Mouse (Mus musculus) yolk sac, embryonic 10.5 days (tissue): ENCODE results near the gene Olfr868.
A peak's percentile ranks its signal among the peaks of the same experiment; 100 is the strongest.

ENCODE experiments used
- DNase-seq: peaks from one replicate; pipeline ENCODE4 v3.0.0-alpha.2; 2017; ENCODE audit warnings: low spot score

Olfr868 gene

DNA sequence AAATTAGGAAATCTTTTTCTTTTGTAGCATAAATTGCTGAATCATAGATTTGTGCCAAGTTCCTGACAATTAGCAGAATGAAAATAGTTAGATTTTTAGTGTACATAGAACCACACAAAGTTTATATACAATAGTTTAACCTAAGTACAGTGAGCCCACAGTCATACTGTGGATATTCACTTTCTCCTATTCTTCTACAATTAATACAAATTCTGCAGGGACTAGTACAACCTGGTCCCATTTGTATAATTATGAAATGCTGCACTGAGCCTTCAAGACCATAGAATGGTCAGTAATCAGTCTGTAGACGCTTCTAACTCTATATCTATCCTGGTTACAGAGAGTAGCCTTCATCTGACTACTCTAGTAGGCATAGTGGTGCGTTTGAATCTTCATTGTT is at the start of gene Olfr868:
Gene Olfr868, plus strand, starts transcription at position 301 of the 400 bp plus-strand sequence.
- DNase-seq, result no peak

DNA sequence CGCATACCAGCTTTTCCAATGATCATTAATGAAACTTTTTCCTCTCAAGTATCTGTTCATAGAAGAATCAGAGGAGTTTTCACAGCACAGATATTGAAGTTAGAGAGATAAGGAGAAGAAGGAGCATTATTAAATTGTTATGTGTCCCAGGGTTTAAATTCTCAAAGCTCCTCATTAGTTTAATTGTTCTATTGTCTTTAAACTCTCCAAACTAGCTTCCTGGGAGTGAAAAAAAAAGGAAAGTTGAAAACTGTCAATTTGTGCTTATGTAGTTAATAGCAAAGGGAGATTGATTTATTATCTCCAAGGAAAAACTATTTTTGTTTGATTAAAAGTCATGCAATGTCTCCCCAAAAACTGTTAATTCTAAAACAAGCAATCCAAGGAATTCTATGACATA is 41.0 kb upstream of the Olfr868 start, which contains the start of gene Olfr867:
Gene Olfr867, minus strand, starts transcription at position 101 of the 400 bp plus-strand sequence.
- DNase-seq, result no peak

DNA sequence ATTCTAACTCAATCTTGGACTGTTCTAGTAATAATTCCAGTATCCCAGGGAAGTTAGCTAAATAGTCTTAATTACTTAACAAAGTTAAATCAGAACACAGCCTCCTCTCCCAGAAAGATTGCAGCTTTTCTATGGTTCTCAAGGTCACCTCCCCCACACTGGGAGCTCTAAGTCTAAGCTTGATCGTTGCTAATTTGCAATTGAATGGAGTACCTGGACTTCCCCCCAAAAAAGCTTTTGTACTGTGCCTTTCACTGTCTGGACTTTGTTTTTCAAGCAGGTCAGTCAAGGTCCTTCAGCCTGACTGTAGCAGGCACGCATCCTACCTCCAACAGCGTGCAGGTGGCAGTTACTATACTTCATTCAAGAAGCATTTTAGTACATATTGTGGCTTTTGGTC is 28.2 kb upstream of the Olfr868 start:
- no peak for DNase-seq

DNA sequence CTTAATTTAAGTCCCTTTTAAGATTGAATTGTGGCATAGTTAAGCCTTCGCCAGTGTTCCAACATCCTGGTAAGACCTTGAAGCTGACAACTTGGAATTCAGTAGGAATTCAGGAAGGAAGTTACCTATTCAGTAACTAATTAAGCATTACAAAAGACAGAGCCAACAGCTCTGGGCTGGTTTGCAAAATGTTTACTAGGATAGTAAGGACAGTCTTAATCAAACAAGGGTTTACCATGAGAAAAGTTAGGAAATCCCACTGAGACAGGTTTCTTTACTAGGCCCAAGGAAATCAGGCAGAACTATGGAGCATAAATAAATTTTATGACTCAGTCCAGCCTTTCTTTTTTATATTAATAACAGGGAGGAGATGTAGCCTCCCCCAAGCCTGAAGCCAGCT is 27.1 kb upstream of the Olfr868 start:
- DNase-seq, result no peak

DNA sequence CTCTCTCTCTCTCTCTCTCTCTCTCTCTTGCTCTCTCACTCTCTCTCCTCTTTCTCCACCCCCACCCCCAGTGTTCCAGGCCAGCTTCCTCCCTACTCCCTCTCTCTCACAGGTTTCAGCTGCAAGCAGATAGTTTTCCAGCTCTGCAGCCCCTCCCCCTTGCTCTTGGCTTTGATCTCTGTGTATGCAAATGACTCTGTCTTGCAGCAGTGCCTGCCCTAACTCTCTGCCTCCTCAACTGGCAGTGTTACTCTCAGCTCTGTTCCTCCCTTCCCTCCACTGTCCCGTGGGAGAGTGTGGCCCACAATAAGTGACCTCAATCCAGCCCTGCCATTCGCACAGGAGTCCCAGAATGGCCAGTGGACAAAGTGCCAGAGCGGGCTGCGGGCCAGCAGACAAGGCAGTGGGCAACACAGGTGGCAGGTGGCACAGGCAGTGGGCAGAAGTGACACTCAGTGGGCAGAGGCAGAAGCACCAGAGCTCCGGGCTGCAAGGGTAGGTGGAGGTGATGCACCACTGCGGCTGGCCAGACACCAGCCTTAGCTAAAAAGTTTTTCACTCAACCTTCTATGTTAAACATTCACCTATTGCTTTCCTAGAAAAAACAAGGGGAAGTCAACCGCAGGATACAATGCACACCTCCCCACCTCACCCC is 24.8 kb upstream of the Olfr868 start:
- peak; percentile 37 for DNase-seq

DNA sequence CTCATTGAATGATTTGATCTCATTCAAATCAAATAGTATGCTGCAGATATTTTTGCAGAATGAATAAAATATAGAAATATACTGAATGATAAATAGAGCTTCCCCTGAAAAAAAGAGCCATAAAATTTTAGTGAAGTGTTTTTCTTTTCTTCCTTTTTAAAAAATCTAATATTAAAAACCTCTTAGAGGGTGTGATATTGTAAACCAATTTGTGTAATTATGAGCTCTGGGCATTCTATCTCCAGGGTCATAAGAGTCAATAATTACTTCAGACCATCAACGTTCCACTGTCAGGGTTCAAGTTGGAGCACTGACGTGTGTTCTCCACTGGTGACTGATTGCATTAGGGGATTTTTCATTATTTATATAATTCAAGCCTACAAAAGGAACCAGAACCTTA is 30.3 kb downstream of the Olfr868 start, which contains the start of gene Olfr869:
Gene Olfr869, plus strand, starts transcription at position 301 of the 400 bp plus-strand sequence.
- no peak for DNase-seq

DNA sequence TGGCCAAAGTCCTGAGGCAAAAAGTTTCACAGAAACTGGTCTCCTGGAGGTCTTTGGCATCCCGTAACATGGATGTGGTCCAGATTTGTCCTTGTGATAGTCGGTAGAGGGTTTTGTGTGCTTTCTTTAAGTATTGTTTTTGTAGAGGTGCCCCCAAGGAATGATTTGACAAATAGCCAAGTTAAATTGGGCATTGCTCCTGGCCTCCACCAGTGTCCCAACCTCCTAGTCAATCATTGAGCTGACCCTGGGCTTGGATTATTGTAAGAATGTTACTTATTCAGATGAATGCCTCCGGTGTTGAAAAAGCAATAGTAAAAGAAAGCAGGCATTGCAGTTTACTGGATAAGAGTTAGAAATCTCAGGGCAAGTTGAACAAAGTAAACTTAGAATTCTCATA is 51.3 kb downstream of the Olfr868 start:
- DNase-seq, result no peak
